Mouse (Mus musculus) lung, embryonic 14.5 days (tissue): Measurements from ENCODE around the gene Golt1a. TPM values are rescaled to one million over a fixed set of nuclear protein-coding genes. Genes with fewer than 3 reads are reported as not detected.

ENCODE experiments used
- ATAC-seq: fragments of 200-750 bp; cut with Nextera tagmentation; 2 replicates; pipeline ENCODE4 v1.8.0; 2017; ENCODE audit warnings: mild to moderate bottlenecking, moderate TSS enrichment, moderate library complexity; ENCODE audit not compliant: insufficient read depth
- DNase-seq: peaks from one replicate; pipeline ENCODE4 v3.0.0-alpha.2; 2015
- H3K27ac ChIP-seq: fragments of 300-500 bp; sonication (generic); 2 replicates; pipeline ENCODE4 v1.5.1; 2014; ENCODE audit warnings: low read depth, mild to moderate bottlenecking, moderate library complexity
- H3K27me3 ChIP-seq: fragments of 300-500 bp; sonication (generic); 2 replicates; pipeline ENCODE4 v1.6.1; 2014; ENCODE audit warnings: low read length, control low read depth; ENCODE audit not compliant: insufficient read depth
- H3K36me3 ChIP-seq: fragments of 300-500 bp; sonication (generic); 2 replicates; pipeline ENCODE4 v1.6.1; 2014; ENCODE audit warnings: control low read depth; ENCODE audit not compliant: insufficient read depth
- H3K4me1 ChIP-seq: fragments of 300-500 bp; sonication (generic); 2 replicates; pipeline ENCODE4 v1.6.1; 2014; ENCODE audit warnings: antibody characterized with exemption, control low read depth; ENCODE audit not compliant: insufficient read depth
- H3K4me2 ChIP-seq: fragments of 300-500 bp; sonication (generic); 2 replicates; pipeline ENCODE4 v1.6.1; 2014; ENCODE audit warnings: mild to moderate bottlenecking
- H3K4me3 ChIP-seq: fragments of 300-500 bp; sonication (generic); 2 replicates; pipeline ENCODE4 v1.5.1; 2014; ENCODE audit warnings: low read depth, low read length
- H3K9ac ChIP-seq: fragments of 300-500 bp; sonication (generic); 2 replicates; pipeline ENCODE4 v1.6.1; 2014
- H3K9me3 ChIP-seq: fragments of 300-500 bp; sonication (generic); 2 replicates; pipeline ENCODE4 v1.6.1; 2016; ENCODE audit warnings: low read depth, low read length, control low read depth
- CTCF ChIP-seq: IDR thresholded peaks from 2 replicates; pipeline ENCODE4 v1.5.1; 2016; ENCODE audit warnings: antibody characterized with exemption, low read depth
- WGBS: fragments of 180-500 bp; shearing (Covaris S2); extraction: QIAGEN DNeasy Blood & Tissue Kit; methylation state at CpG from one replicate; pipeline ENCODE4 v1.1.7; 2014; 5-methylcytosine and 5-hydroxymethylcytosine counted together
- polyA plus RNA-seq: library from polyadenylated mRNA; unstranded; fragments of >200 nt; fragmentation: Nextera tagmentation; extraction: Ambion mirVana; gene quantifications from 2 replicates; pipeline ENCODE4 v1.2.1, GENCODE M21; 2014

Gene Golt1a
- polyA plus RNA-seq, 1 experiment from 2014 or later: 0.55 TPM

- Histone ChIP-seq H3K9ac (no peak overlapping the region), H3K4me3 (no peak overlapping the region), H3K36me3 (peaks cover 3% of the 10 kb centered on the region; the same call in 1 of the 2 replicates), H3K27me3 (no peaks in the 10 kb centered on the region), H3K4me1 (peaks cover 6% of the 10 kb centered on the region; the same call in 1 of the 2 replicates), H3K9me3 (no peaks in the 10 kb centered on the region), H3K27ac (no peak overlapping the region), H3K4me2 (no peak overlapping the region)
- ATAC-seq (no peak), DNase-seq (no peak)
- 92% methylated on average over 2 of the region's 2 CpGs for WGBS
- no peak for TF ChIP-seq CTCF
These were observed 29.1 kb upstream of the Golt1a start for GRCm38 (mm10) chr1:133280537-133280936.

GRCm38 (mm10) chr1:133285907-133286306, 23.7 kb upstream of the Golt1a start:
- 79% methylated on average over 7 of the region's 7 CpGs for WGBS
- Histone ChIP-seq H3K27ac (no peak overlapping the region), H3K36me3 (peaks cover 3% of the 10 kb centered on the region; the same call in 1 of the 2 replicates), H3K4me1 (no peaks in the 10 kb centered on the region), H3K27me3 (no peaks in the 10 kb centered on the region), H3K9me3 (no peaks in the 10 kb centered on the region), H3K9ac (no peak overlapping the region), H3K4me3 (no peak overlapping the region), H3K4me2 (no peak overlapping the region)
- TF ChIP-seq CTCF: no peak
- DNase-seq: no peak
- ATAC-seq: no peak

- no peak for TF ChIP-seq CTCF
- ATAC-seq (no peak), DNase-seq (no peak)
- Histone ChIP-seq H3K9me3 (no peaks in the 10 kb centered on the region), H3K9ac (no peak overlapping the region), H3K36me3 (peaks cover 3% of the 10 kb centered on the region; the same call in 1 of the 2 replicates), H3K27me3 (no peaks in the 10 kb centered on the region), H3K27ac (no peak overlapping the region), H3K4me3 (no peak overlapping the region), H3K4me1 (no peaks in the 10 kb centered on the region), H3K4me2 (no peak overlapping the region)
- WGBS: 80% methylated on average over 4 of the region's 4 CpGs
These were observed 22.5 kb upstream of the Golt1a start for GRCm38 (mm10) chr1:133287051-133287450.

- H3K36me3 ChIP-seq: peaks cover 7% of the 10 kb centered on the region; the same call in 1 of the 2 replicates
These were observed 21.7 kb upstream of the Golt1a start for GRCm38 (mm10) chr1:133287880-133288279.

GRCm38 (mm10) chr1:133291888-133292287, 17.7 kb upstream of the Golt1a start:
- H3K36me3 ChIP-seq: 0 out of 2 replicates have a peak, but pooled peaks cover 3% of the 10 kb centered on the region
- DNase-seq: no peak
- no peaks in the 10 kb centered on the region for H3K27me3 ChIP-seq
- WGBS: 84% methylated on average over 6 of the region's 6 CpGs
- no peak for ATAC-seq
- H3K27ac ChIP-seq: no peak overlapping the region
- H3K4me2 ChIP-seq: no peak overlapping the region
- H3K4me3 ChIP-seq: no peak overlapping the region
- TF ChIP-seq CTCF: no peak
- no peak overlapping the region for H3K9ac ChIP-seq
- no peaks in the 10 kb centered on the region for H3K4me1 ChIP-seq
- H3K9me3 ChIP-seq: no peaks in the 10 kb centered on the region

More at GRCm38 (mm10) chr1:133287880-133288279, 21.7 kb upstream of the Golt1a start:
- no peaks in the 10 kb centered on the region for H3K27me3 ChIP-seq
- H3K4me1 ChIP-seq: no peaks in the 10 kb centered on the region
- H3K27ac ChIP-seq: no peak overlapping the region
- no peak overlapping the region for H3K4me2 ChIP-seq
- no peak overlapping the region for H3K9ac ChIP-seq
- ATAC-seq: no peak
- H3K4me3 ChIP-seq: no peak overlapping the region
- DNase-seq: no peak
- no peaks in the 10 kb centered on the region for H3K9me3 ChIP-seq
- 87% methylated on average over 12 of the region's 12 CpGs for WGBS
- TF ChIP-seq CTCF: no peak

- no peak for TF ChIP-seq CTCF
- H3K27me3 ChIP-seq: no peaks in the 10 kb centered on the region
- 0 out of 2 replicates have a peak, but pooled peaks cover 3% of the 10 kb centered on the region for H3K36me3 ChIP-seq
- no peak overlapping the region for H3K27ac ChIP-seq
- DNase-seq (no peak), ATAC-seq (no peak)
- no peak overlapping the region for H3K4me2 ChIP-seq
- H3K4me3 ChIP-seq: no peak overlapping the region
- H3K4me1 ChIP-seq: no peaks in the 10 kb centered on the region
- H3K9me3 ChIP-seq: no peaks in the 10 kb centered on the region
- no peak overlapping the region for H3K9ac ChIP-seq
These were observed 17.0 kb upstream of the Golt1a start for GRCm38 (mm10) chr1:133292608-133293007.

- TF ChIP-seq CTCF: no peak
- no peak overlapping the region for H3K9ac ChIP-seq
- 76% methylated on average over 9 of the region's 9 CpGs for whole genome bisulfite sequencing
- DNase-seq (peak; percentile 45), ATAC-seq (no peak)
- no peak overlapping the region for H3K27ac ChIP-seq
- H3K9me3 ChIP-seq: no peaks in the 10 kb centered on the region
- no peak overlapping the region for H3K4me3 ChIP-seq
- no peaks in the 10 kb centered on the region; the same call in 1 of the 2 replicates for H3K27me3 ChIP-seq
- no peaks in the 10 kb centered on the region for H3K4me1 ChIP-seq
- H3K4me2 ChIP-seq: no peak overlapping the region
- 0 out of 2 replicates have a peak, but pooled peaks cover 3% of the 10 kb centered on the region for H3K36me3 ChIP-seq
These were observed 13.2 kb upstream of the Golt1a start for GRCm38 (mm10) chr1:133296376-133296775.
